Mouse (Mus musculus): ENCODE measurements around the gene Arhgap28.

DNA sequence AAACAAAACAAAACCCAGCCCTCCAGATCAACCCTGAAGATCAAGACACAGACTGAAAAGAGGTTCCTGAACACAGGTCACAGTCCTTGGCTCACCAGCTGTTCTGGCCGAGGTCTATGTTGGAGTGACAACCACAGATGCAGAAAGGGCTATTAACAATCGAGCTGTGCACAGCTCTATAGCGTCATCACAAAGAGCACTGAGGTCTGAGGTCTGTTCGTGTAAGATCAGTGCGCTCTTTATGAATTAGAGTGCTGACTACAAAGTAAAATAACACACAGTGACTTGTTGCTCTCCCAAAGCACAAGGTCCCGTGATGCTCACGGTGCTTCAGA is 42.4 kb upstream of the Arhgap28 start:
- TF ChIP-seq POLR2A (IDR thresholded peaks at IDR 0.05; ENCODE audit: control insufficient read depth, low read depth, low read length) (no peak), CTCF (IDR thresholded peaks at IDR 0.05; ENCODE audit: control insufficient read depth, insufficient read depth, insufficient replicate concordance, low read depth, low read length) (no peak)
